Comparison of ENCODE assay signal across 9 mouse cellular contexts in genomic region chr7:123298225-123298624, GRCm38 (mm10).
DNase-seq lines count a peak whose midpoint lies in the region; ATAC-seq and TF ChIP-seq lines count a peak whose summit lies in the region.
"Had no signal": no experiment of that assay in that cellular context is flagged by ENCODE, and none has a peak within 500 bp of the region (broad histone marks: within the 10 kb centered on the region; RNA-seq: fewer than 3 reads in every experiment).

No protein-coding gene starts in this region.

- H3K4me3 ChIP-seq in kidney, postnatal 0 days (replicated peaks; ENCODE audit: low read depth, low read length) = no peak overlapping the region
- H3K4me3 ChIP-seq: neural tube, embryonic 13.5 days had no signal

- peaks cover 39% of the 10 kb centered on the region for H3K36me3 ChIP-seq in kidney, postnatal 0 days (ENCODE audit: insufficient read depth, low read length)

- intact Hi-C loops in heart, postnatal 10 days (cut with DNase I) = no loop called here

- no peak overlapping the region for H3K4me2 ChIP-seq in kidney, postnatal 0 days (ENCODE audit: low read length)
- H3K4me2 ChIP-seq: neural tube, embryonic 13.5 days had no signal

- 39% methylated on average over 3 of the region's 3 CpGs for WGBS in kidney, postnatal 0 days

- no peak overlapping the region for H3K9ac ChIP-seq in kidney, postnatal 0 days (ENCODE audit: low read depth, low read length)
- H3K9ac ChIP-seq: neural tube, embryonic 13.5 days had no signal

- H3K9me3 ChIP-seq in kidney, postnatal 0 days (replicated peaks; ENCODE audit: low read length) = no peaks in the 10 kb centered on the region
- H3K9me3 ChIP-seq: neural tube, embryonic 13.5 days had no signal

- no peaks in the 10 kb centered on the region for H3K27me3 ChIP-seq in kidney, postnatal 0 days (ENCODE audit: insufficient read depth, low read length)
- H3K27me3 ChIP-seq: neural tube, embryonic 13.5 days had no signal

- no peak for ATAC-seq in kidney, postnatal 0 days (replicated peaks; ENCODE audit: low FRiP score, low read depth)

- no peaks in the 10 kb centered on the region for H3K4me1 ChIP-seq in kidney, postnatal 0 days (replicated peaks; ENCODE audit: insufficient read depth, low read length)
- H3K4me1 ChIP-seq: neural tube, embryonic 13.5 days had no signal

- no peak for TF ChIP-seq CTCF in kidney, postnatal 0 days (IDR thresholded peaks at IDR 0.05; ENCODE audit: low read depth)

- DNase-seq in kidney, postnatal 0 days (ENCODE audit: low spot score) = peak; percentile 22
- no peak for DNase-seq in kidney, adult 11 months
- DNase-seq in adrenal gland, adult 18-20 months (ENCODE audit: low spot score in 2 of 2) = peak; percentile 31 to 43
- peak; percentile 65 for DNase-seq in cerebellum, postnatal 10 days
- DNase-seq in heart, postnatal 10 days = peak; percentile 75 to 76
- no peak for DNase-seq in thymus, postnatal 14 days
- DNase-seq in liver = no peak
- no peak for DNase-seq in frontal cortex, postnatal 14 days (ENCODE audit: low spot score in 2 of 2)

- no peak overlapping the region for H3K27ac ChIP-seq in kidney, postnatal 0 days
- H3K27ac ChIP-seq: neural tube, embryonic 13.5 days had no signal

Comparison
In these comparisons a context has a peak if more than half of its experiments do, and no peak if none do; other contexts are left out.
1. DNase-seq: peak in kidney, postnatal 0 days (single experiment), adrenal gland, adult 18-20 months (2 of 2), cerebellum, postnatal 10 days (2 of 2) and heart, postnatal 10 days (2 of 2); none in kidney, adult 11 months (single experiment), thymus, postnatal 14 days (single experiment), liver (single experiment) and frontal cortex, postnatal 14 days (0 of 2).